Mouse (Mus musculus) thymus, postnatal 4 days (tissue): ENCODE measurements around the gene Vdac1.

Experiments used
- DNase-seq: peaks from one replicate; pipeline ENCODE4 v3.0.0; 2021

The Vdac1 gene

GRCm38 (mm10) chr11:52421053-52421778 lies 60.6 kb downstream of the Vdac1 start:
- DNase-seq: peak; percentile 79

GRCm38 (mm10) chr11:52429440-52429839 lies 68.8 kb downstream of the Vdac1 start:
- DNase-seq: no peak

- no peak for DNase-seq
Measured at GRCm38 (mm10) chr11:52431594-52431993, 70.9 kb downstream of the Vdac1 start.

- no peak for DNase-seq
Measured at GRCm38 (mm10) chr11:52432148-52432547, 71.5 kb downstream of the Vdac1 start.

GRCm38 (mm10) chr11:52433076-52433796 lies 72.6 kb downstream of the Vdac1 start:
- no peak for DNase-seq

- DNase-seq: no peak
Measured at GRCm38 (mm10) chr11:52433797-52434195, 73.1 kb downstream of the Vdac1 start.

GRCm38 (mm10) chr11:52435466-52435865 lies 74.8 kb downstream of the Vdac1 start:
- no peak for DNase-seq

- DNase-seq: no peak
Measured at GRCm38 (mm10) chr11:52437123-52437522, 76.5 kb downstream of the Vdac1 start.
